Mouse (Mus musculus) brain, embryonic 14.5 days (tissue): ENCODE measurements around the gene Srf.

Source experiments
- CTCF ChIP-seq: fragments of 200-500 bp; IDR thresholded peaks from 2 replicates; pipeline ENCODE4 v1.5.1; 2012; ENCODE audit warnings: inconsistent platforms, mild to moderate bottlenecking, moderate library complexity, borderline replicate concordance; ENCODE audit not compliant: insufficient read depth, insufficient read length; ENCODE audit errors: extremely low read depth
- POLR2A ChIP-seq: fragments of 200-500 bp; IDR thresholded peaks from 2 replicates; pipeline ENCODE4 v1.6.1; 2012; ENCODE audit warnings: mild to moderate bottlenecking, inconsistent platforms, borderline replicate concordance; ENCODE audit not compliant: poor library complexity, insufficient read depth, insufficient read length, severe bottlenecking; ENCODE audit errors: extremely low read depth

DNA sequence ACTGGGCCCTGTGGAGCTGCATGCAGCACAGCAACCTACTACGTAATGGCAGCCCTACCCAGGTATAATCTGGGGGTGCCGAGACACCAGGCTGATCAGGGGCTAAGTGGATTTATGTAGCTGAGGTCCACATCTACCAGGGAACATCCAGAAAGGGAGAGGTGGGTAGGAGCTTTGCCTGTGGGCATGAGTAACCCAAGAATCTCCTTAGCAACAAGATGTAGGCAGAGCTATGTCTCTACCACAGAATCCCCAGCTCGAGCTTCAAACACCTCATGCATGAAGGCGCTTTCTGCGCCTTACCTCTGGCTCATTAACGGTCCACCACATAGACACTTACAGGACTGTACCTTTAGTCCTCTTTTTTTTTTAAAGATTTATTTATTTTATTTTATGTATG is 39.4 kb upstream of the Srf start:
- TF ChIP-seq CTCF (no peak), POLR2A (no peak)
